In genomic region chr7:99139841-99140491, GRCm38 (mm10) we compare ENCODE assay signal across 8 mouse cellular contexts. TPM values are rescaled to one million over a fixed set of nuclear protein-coding genes. Genes with fewer than 3 reads are reported as not detected.
DNase-seq lines count a peak whose midpoint lies in the region; ATAC-seq lines count a peak whose summit lies in the region.

No protein-coding gene starts in this region.

- peak overlapping the region; percentile 84 for H3K9ac ChIP-seq in kidney, embryonic 14.5 days (ENCODE audit: low read depth, low read length)
- peak overlapping the region; percentile 97 for H3K9ac ChIP-seq in heart, embryonic 12.5 days
- peak overlapping the region; percentile 87 for H3K9ac ChIP-seq in limb, embryonic 15.5 days
- H3K9ac ChIP-seq in neural tube, embryonic 14.5 days (replicated peaks; ENCODE audit: low read depth, low read length): peak overlapping the region; percentile 64

- no peak for ATAC-seq in kidney, embryonic 14.5 days (ENCODE audit: low FRiP score, low TSS enrichment)
- ATAC-seq in heart, embryonic 12.5 days (ENCODE audit: insufficient number of reproducible peaks, low FRiP score): no peak
- no peak for ATAC-seq in limb, embryonic 15.5 days (ENCODE audit: insufficient number of reproducible peaks, low FRiP score, low TSS enrichment, low read depth)
- no peak for ATAC-seq in neural tube, embryonic 14.5 days (ENCODE audit: low read depth)

- DNase-seq in kidney, postnatal 25 days: no peak
- DNase-seq in R1 (ENCODE audit: low read depth, low spot score): peak; percentile 61
- DNase-seq in spleen, postnatal 10 days (ENCODE audit: low spot score in 2 of 2): no peak
- DNase-seq in left cerebral cortex, adult 8-10 months (ENCODE audit: low spot score in 2 of 2): no peak

- WGBS in kidney, embryonic 14.5 days: under 1% methylated on average over 13 of the region's 13 CpGs
- under 1% methylated on average over 13 of the region's 13 CpGs for WGBS in heart, embryonic 12.5 days
- WGBS in limb, embryonic 15.5 days: 1% methylated on average over 13 of the region's 13 CpGs
- 3% methylated on average over 13 of the region's 13 CpGs for WGBS in neural tube, embryonic 14.5 days

- H3K9me3 ChIP-seq in kidney, embryonic 14.5 days (ENCODE audit: control insufficient read depth, low read length): no peaks in the 10 kb centered on the region
- H3K9me3 ChIP-seq in heart, embryonic 12.5 days (replicated peaks): peaks cover 7% of the 10 kb centered on the region
- H3K9me3 ChIP-seq in limb, embryonic 15.5 days: no peaks in the 10 kb centered on the region
- H3K9me3 ChIP-seq in neural tube, embryonic 14.5 days (ENCODE audit: control insufficient read depth, low read length): no peaks in the 10 kb centered on the region

- H3K4me1 ChIP-seq in kidney, embryonic 14.5 days (ENCODE audit: control insufficient read depth, insufficient read depth, low read length): peaks cover 9% of the 10 kb centered on the region; the same call in 1 of the 2 replicates
- peaks cover 18% of the 10 kb centered on the region for H3K4me1 ChIP-seq in heart, embryonic 12.5 days (replicated peaks)
- H3K4me1 ChIP-seq in limb, embryonic 15.5 days: peaks cover 16% of the 10 kb centered on the region
- H3K4me1 ChIP-seq in neural tube, embryonic 14.5 days (ENCODE audit: control insufficient read depth, insufficient read depth, low read length): peaks cover 14% of the 10 kb centered on the region; the same call in 1 of the 2 replicates

- peak overlapping the region; percentile 84 for H3K4me3 ChIP-seq in kidney, embryonic 14.5 days (ENCODE audit: low read length)
- H3K4me3 ChIP-seq in heart, embryonic 12.5 days: peak overlapping the region; percentile 97
- H3K4me3 ChIP-seq in limb, embryonic 15.5 days: peak overlapping the region; percentile 99
- peak overlapping the region; percentile 60 for H3K4me3 ChIP-seq in neural tube, embryonic 14.5 days (ENCODE audit: low read depth, low read length)

- H3K27me3 ChIP-seq in kidney, embryonic 14.5 days (ENCODE audit: control insufficient read depth, insufficient read depth, low read length): no peaks in the 10 kb centered on the region
- no peaks in the 10 kb centered on the region for H3K27me3 ChIP-seq in heart, embryonic 12.5 days (replicated peaks)
- no peaks in the 10 kb centered on the region for H3K27me3 ChIP-seq in limb, embryonic 15.5 days
- H3K27me3 ChIP-seq in neural tube, embryonic 14.5 days (ENCODE audit: control insufficient read depth, insufficient read depth, low read length): no peaks in the 10 kb centered on the region

- peak overlapping the region; percentile 51 for H3K4me2 ChIP-seq in kidney, embryonic 14.5 days (replicated peaks; ENCODE audit: low read depth, low read length)
- peak overlapping the region; percentile 79 for H3K4me2 ChIP-seq in heart, embryonic 12.5 days
- H3K4me2 ChIP-seq in limb, embryonic 15.5 days: peak overlapping the region; percentile 81
- peak overlapping the region; percentile 59 for H3K4me2 ChIP-seq in neural tube, embryonic 14.5 days (ENCODE audit: low read depth, low read length)

- H3K36me3 ChIP-seq in kidney, embryonic 14.5 days (ENCODE audit: control insufficient read depth, insufficient read depth, low read length): no peaks in the 10 kb centered on the region
- no peaks in the 10 kb centered on the region for H3K36me3 ChIP-seq in heart, embryonic 12.5 days
- no peaks in the 10 kb centered on the region for H3K36me3 ChIP-seq in limb, embryonic 15.5 days
- H3K36me3 ChIP-seq in neural tube, embryonic 14.5 days (ENCODE audit: control insufficient read depth, insufficient read depth, low read length): no peaks in the 10 kb centered on the region

- peak overlapping the region; percentile 83; the same call in 1 of the 2 replicates for H3K27ac ChIP-seq in kidney, embryonic 14.5 days (ENCODE audit: low read depth, low read length)
- H3K27ac ChIP-seq in heart, embryonic 12.5 days (ENCODE audit: poor library complexity, severe bottlenecking): peak overlapping the region; percentile 87
- H3K27ac ChIP-seq in limb, embryonic 15.5 days: peak overlapping the region; percentile 89
- H3K27ac ChIP-seq in neural tube, embryonic 14.5 days (ENCODE audit: low read depth, low read length): no peak overlapping the region

RNA-seq across cellular contexts. Expression of gene Uvrag, which starts 1.0 kb away (rescaled TPM):
- polyA plus RNA-seq in kidney, embryonic 14.5 days (2014; fragmentation: Nextera tagmentation; extraction: Ambion mirVana): 15.1 and 22.7 TPM in 2 replicates
- polyA plus RNA-seq in heart, embryonic 12.5 days (2016; fragmentation: Nextera tagmentation; extraction: Ambion mirVana): 18.8 and 19.6 TPM in 2 replicates
- 15.6 and 16.7 TPM in 2 replicates for polyA plus RNA-seq in limb, embryonic 15.5 days (2015; fragmentation: Nextera tagmentation; extraction: Ambion mirVana)
- 20.9 and 23.8 TPM in 2 replicates for polyA plus RNA-seq in neural tube, embryonic 14.5 days (2014; fragmentation: Nextera tagmentation; extraction: Ambion mirVana)
- total RNA-seq in left cerebral cortex, adult 8-10 months (2022): 10 to 100 TPM; 53.5 to 64.9 (median 54.4) TPM

RNA-seq across cellular contexts. Expression of gene Dgat2, which starts 42.6 kb away (rescaled TPM):
- 12.7 and 21.9 TPM in 2 replicates for polyA plus RNA-seq in kidney, embryonic 14.5 days (2014; fragmentation: Nextera tagmentation; extraction: Ambion mirVana)
- 10.0 and 10.3 TPM in 2 replicates for polyA plus RNA-seq in heart, embryonic 12.5 days (2016; fragmentation: Nextera tagmentation; extraction: Ambion mirVana)
- polyA plus RNA-seq in limb, embryonic 15.5 days (2015; fragmentation: Nextera tagmentation; extraction: Ambion mirVana): 139 and 142 TPM in 2 replicates
- 18.7 and 21.1 TPM in 2 replicates for polyA plus RNA-seq in neural tube, embryonic 14.5 days (2014; fragmentation: Nextera tagmentation; extraction: Ambion mirVana)
- 10 to 100 TPM; 78.4 to 92.7 (median 82.3) TPM for total RNA-seq in left cerebral cortex, adult 8-10 months (2022)
